ENCODE assay signal across 9 mouse cellular contexts in the genomic region with DNA sequence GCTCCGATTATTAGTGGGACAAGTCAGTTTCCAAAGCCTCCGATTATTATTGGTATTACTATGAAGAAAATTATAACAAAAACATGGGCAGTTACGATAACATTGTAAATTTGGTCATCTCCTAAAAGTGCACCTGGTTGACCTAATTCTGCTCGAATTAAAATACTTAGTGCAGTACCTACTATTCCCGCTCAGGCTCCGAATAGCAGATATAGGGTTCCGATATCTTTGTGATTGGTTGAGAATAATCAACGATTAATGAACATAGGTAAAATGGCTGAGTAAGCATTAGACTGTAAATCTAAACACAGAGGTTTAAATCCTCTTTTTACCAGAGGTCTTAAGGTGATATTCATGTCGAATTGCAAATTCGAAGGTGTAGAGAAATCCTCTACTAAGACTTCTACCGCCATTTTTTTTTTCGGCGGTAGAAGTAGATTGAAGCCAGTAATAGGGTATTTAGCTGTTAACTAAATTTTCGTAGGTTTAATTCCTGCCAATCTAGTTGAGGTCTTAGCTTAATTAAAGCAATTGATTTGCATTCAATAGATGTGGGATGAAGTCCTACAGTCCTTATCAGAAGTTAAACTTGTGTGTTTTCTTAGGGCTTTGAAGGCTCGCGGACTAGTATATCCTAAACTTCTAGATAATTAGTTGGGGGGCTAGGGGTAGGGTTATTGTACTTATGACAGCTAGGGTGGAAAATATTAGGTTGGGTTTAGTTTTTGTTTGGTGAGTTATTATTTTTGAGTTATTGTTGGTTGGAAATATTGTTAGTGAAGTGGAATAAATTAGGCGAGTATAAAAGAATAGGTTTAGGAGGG. TPM values are rescaled to one million over a fixed set of nuclear protein-coding genes. Genes with fewer than 3 reads are reported as not detected.
A peak's percentile ranks its signal among the peaks of the same experiment; 100 is the strongest.
DNase-seq lines count a peak whose midpoint lies in the region; ATAC-seq lines count a peak whose summit lies in the region.
"Not testable (repeated sequence)": the region's sequence is repeated elsewhere in the genome, so short reads cannot be mapped to it uniquely, and the experiment has no call there.
"Had no signal": no experiment of that assay in that cellular context is flagged by ENCODE, and none has a peak within 500 bp of the region (broad histone marks: within the 10 kb centered on the region; RNA-seq: fewer than 3 reads in every experiment).

No protein-coding gene starts in this region.

- not testable (repeated sequence) for H3K4me2 ChIP-seq in forebrain, embryonic 12.5 days; heart, embryonic 15.5 days; intestine, embryonic 14.5 days (ENCODE audit: low read length); limb, embryonic 15.5 days; neural tube, embryonic 12.5 days (replicated peaks)

- WGBS in forebrain, embryonic 12.5 days, result 89% methylated on average over 16 of the region's 17 CpGs
- WGBS in heart, embryonic 15.5 days, result 77% methylated on average over 17 of the region's 17 CpGs
- 88% methylated on average over 16 of the region's 17 CpGs for whole genome bisulfite sequencing in intestine, embryonic 14.5 days
- 83% methylated on average over 17 of the region's 17 CpGs for WGBS in limb, embryonic 15.5 days
- WGBS in neural tube, embryonic 12.5 days, result 85% methylated on average over 17 of the region's 17 CpGs

- H3K4me1 ChIP-seq in forebrain, embryonic 12.5 days; heart, embryonic 15.5 days (replicated peaks); intestine, embryonic 14.5 days (replicated peaks; ENCODE audit: control insufficient read depth, insufficient read depth, low read length); limb, embryonic 15.5 days; neural tube, embryonic 12.5 days: not testable (repeated sequence)

- H3K27me3 ChIP-seq in forebrain, embryonic 12.5 days; heart, embryonic 15.5 days; intestine, embryonic 14.5 days (replicated peaks; ENCODE audit: control insufficient read depth, insufficient read depth, low read length); limb, embryonic 15.5 days; neural tube, embryonic 12.5 days (replicated peaks): not testable (repeated sequence)

- H3K9ac ChIP-seq in forebrain, embryonic 12.5 days; heart, embryonic 15.5 days; intestine, embryonic 14.5 days (ENCODE audit: low read length); limb, embryonic 15.5 days; neural tube, embryonic 12.5 days: not testable (repeated sequence)

- ATAC-seq in activated CD4-positive, CD25-positive, alpha-beta regulatory T cell, adult 4 months, result peak; percentile 64
- peak; percentile 92 for ATAC-seq in forebrain, embryonic 12.5 days (ENCODE audit: low FRiP score)
- ATAC-seq in heart, embryonic 15.5 days (replicated peaks; ENCODE audit: insufficient number of reproducible peaks, insufficient read depth, low FRiP score, low read depth), result peak; percentile 87
- ATAC-seq in intestine, embryonic 14.5 days (replicated peaks; ENCODE audit: low FRiP score, low TSS enrichment, low read depth), result peak; percentile 93
- ATAC-seq in limb, embryonic 15.5 days (ENCODE audit: insufficient number of reproducible peaks, low FRiP score, low TSS enrichment, low read depth), result peak; percentile 91
- peak; percentile 49 for ATAC-seq in megakaryocyte, adult 5-6 weeks (ENCODE audit: poor library complexity, severe bottlenecking)
- peak; percentile 91 for ATAC-seq in neural tube, embryonic 12.5 days (ENCODE audit: low FRiP score, low read depth)

- DNase-seq in intestine, embryonic 14.5 days (ENCODE audit: low spot score), result not testable (repeated sequence)

- not testable (repeated sequence) for H3K9me3 ChIP-seq in forebrain, embryonic 12.5 days; heart, embryonic 15.5 days (replicated peaks); intestine, embryonic 14.5 days (ENCODE audit: control insufficient read depth, low read length); limb, embryonic 15.5 days; neural tube, embryonic 12.5 days

- not testable (repeated sequence) for H3K4me3 ChIP-seq in forebrain, embryonic 12.5 days (replicated peaks); heart, embryonic 15.5 days; intestine, embryonic 14.5 days (ENCODE audit: low read depth, low read length); limb, embryonic 15.5 days; neural tube, embryonic 12.5 days

- H3K27ac ChIP-seq in forebrain, embryonic 12.5 days; heart, embryonic 15.5 days; intestine, embryonic 14.5 days (ENCODE audit: low read depth); limb, embryonic 15.5 days; neural tube, embryonic 12.5 days: not testable (repeated sequence)

- H3K36me3 ChIP-seq in forebrain, embryonic 12.5 days (replicated peaks); heart, embryonic 15.5 days; intestine, embryonic 14.5 days (ENCODE audit: control insufficient read depth, insufficient read depth, low read length); limb, embryonic 15.5 days; neural tube, embryonic 12.5 days: not testable (repeated sequence)

RNA-seq across cellular contexts. Expression of a gene that starts 32.4 kb away (rescaled TPM):
- not detected for polyA plus RNA-seq in activated CD4-positive, CD25-positive, alpha-beta regulatory T cell, adult 4 months (2017; shearing (Covaris generic))
- polyA plus RNA-seq in forebrain, embryonic 12.5 days (2016; fragmentation: Nextera tagmentation; extraction: Ambion mirVana), result 73.0 and 80.6 TPM in 2 replicates
- polyA plus RNA-seq in heart, embryonic 15.5 days (2015; fragmentation: Nextera tagmentation; extraction: Ambion mirVana), result 0.37 and 0.53 TPM in 2 replicates
- polyA plus RNA-seq in intestine, embryonic 14.5 days (2014; fragmentation: Nextera tagmentation; extraction: Ambion mirVana), result not detected in 2 replicates
- 0.09 and 0.14 TPM in 2 replicates for polyA plus RNA-seq in limb, embryonic 15.5 days (2015; fragmentation: Nextera tagmentation; extraction: Ambion mirVana)
- not detected in 2 replicates for total RNA-seq in megakaryocyte, adult 5-6 weeks (2015)
- not detected in 2 replicates for total RNA-seq in megakaryocyte, adult 5-6 weeks (2017)
- 36.7 and 45.5 TPM in 2 replicates for polyA plus RNA-seq in neural tube, embryonic 12.5 days (2016; fragmentation: Nextera tagmentation; extraction: Ambion mirVana)
- total RNA-seq: gastrocnemius, postnatal 4 days; heart, postnatal 4 days had no signal

Comparison
In these comparisons a context has a peak if more than half of its experiments do, and no peak if none do; other contexts are left out.
1. RNA of a gene that starts 32.4 kb away (polyA plus RNA-seq): 73.0 to 80.6 TPM in forebrain, embryonic 12.5 days and 36.7 to 45.5 TPM in neural tube, embryonic 12.5 days; 0.37 to 0.53 TPM in heart, embryonic 15.5 days, 0.09 to 0.14 TPM in limb, embryonic 15.5 days, not detected in activated CD4-positive, CD25-positive, alpha-beta regulatory T cell, adult 4 months and not detected in intestine, embryonic 14.5 days; every median in the first group is over 10 times any median in the second.
2. Peak in every context shown above with its lines, with median percentiles within 50 percentile points of each other: ATAC-seq.